Mouse (Mus musculus): ENCODE measurements around the gene Ppp1r26. TPM values are rescaled to one million over a fixed set of nuclear protein-coding genes. Genes with fewer than 3 reads are reported as not detected.

Ppp1r26 gene
- total and polyA plus RNA-seq, 2 experiments from 2014 or later = 2.0 to 4.4 TPM

DNA sequence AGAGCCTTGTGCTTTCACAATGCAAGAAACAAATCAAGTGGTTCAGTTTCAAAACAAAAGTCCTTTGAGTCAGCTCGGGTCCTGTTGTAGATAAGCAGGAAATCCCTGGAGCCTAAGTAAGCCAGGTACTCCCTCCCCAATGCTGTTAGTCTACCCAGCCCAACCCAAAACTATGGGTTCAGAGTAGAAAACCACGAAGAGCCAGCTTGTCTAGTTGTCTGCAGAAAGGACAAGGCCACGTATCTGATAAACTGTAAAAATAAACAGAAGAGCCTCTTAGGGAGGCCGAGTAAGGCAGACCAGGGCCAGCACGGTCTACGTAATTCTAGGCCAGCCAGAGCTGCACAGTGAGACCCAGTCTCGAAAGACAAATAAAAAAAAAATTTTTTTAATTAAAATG is 38.8 kb upstream of the Ppp1r26 start:
- no peak overlapping the region for H3K4me3 ChIP-seq (ENCODE audit: low read depth, low read length)
- no peak overlapping the region for H3K4me2 ChIP-seq (ENCODE audit: low read depth, low read length)
- H3K9ac ChIP-seq (replicated peaks; ENCODE audit: low read depth, low read length) = no peak overlapping the region
- no peak for TF ChIP-seq CTCF (IDR thresholded peaks at IDR 0.05; ENCODE audit: low read depth)
- no peak for TF ChIP-seq EP300 (IDR thresholded peaks at IDR 0.05; ENCODE audit: low read depth)
- H3K9me3 ChIP-seq (replicated peaks; ENCODE audit: control insufficient read depth, low read length) = no peaks in the 10 kb centered on the region
- H3K27me3 ChIP-seq (ENCODE audit: control insufficient read depth, insufficient read depth, low read length) = no peaks in the 10 kb centered on the region; the same call in 1 of the 2 replicates
- no peak for DNase-seq (ENCODE audit: low spot score)
- 0 out of 2 replicates have a peak, but pooled peaks cover 3% of the 10 kb centered on the region for H3K4me1 ChIP-seq (ENCODE audit: control insufficient read depth, insufficient read depth)
- ATAC-seq (ENCODE audit: insufficient read depth, low read depth) = no peak
- H3K27ac ChIP-seq (ENCODE audit: low read depth) = no peak overlapping the region
- WGBS = 29% methylated on average over 7 of the region's 7 CpGs
- H3K36me3 ChIP-seq (replicated peaks; ENCODE audit: control insufficient read depth, insufficient read depth, low read length) = no peaks in the 10 kb centered on the region

DNA sequence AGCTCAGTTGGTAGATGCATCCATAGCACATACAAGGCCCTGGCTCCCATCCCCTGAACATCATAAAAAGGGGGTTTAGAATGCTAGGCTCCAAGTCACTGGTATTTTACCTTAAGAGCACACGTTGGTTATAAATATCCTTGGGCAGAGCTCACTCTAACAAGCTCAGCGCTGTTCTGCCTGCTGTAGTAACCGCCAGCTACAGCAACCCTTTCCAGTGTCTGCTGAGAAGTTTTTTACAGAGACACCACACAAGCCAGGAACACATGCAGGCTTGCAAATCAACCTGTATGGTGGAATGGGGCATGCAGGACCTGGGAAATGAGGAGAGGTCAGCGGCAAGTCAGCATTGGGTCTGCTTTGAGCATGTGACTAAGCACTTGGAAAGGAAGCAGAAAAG is 37.5 kb upstream of the Ppp1r26 start:
- H3K4me1 ChIP-seq (ENCODE audit: control insufficient read depth, insufficient read depth) = peaks cover 8% of the 10 kb centered on the region
- no peak overlapping the region for H3K4me3 ChIP-seq (ENCODE audit: low read depth, low read length)
- H3K9me3 ChIP-seq (replicated peaks; ENCODE audit: control insufficient read depth, low read length) = no peaks in the 10 kb centered on the region
- 54% methylated on average over 4 of the region's 4 CpGs for WGBS
- TF ChIP-seq EP300 (IDR thresholded peaks at IDR 0.05; ENCODE audit: low read depth) (no peak), CTCF (IDR thresholded peaks at IDR 0.05; ENCODE audit: low read depth) (no peak)
- H3K27ac ChIP-seq (ENCODE audit: low read depth) = no peak overlapping the region
- no peaks in the 10 kb centered on the region for H3K36me3 ChIP-seq (replicated peaks; ENCODE audit: control insufficient read depth, insufficient read depth, low read length)
- ATAC-seq (ENCODE audit: insufficient read depth, low read depth) = no peak
- H3K27me3 ChIP-seq (ENCODE audit: control insufficient read depth, insufficient read depth, low read length) = no peaks in the 10 kb centered on the region; the same call in 1 of the 2 replicates
- DNase-seq (ENCODE audit: low spot score) = no peak
- no peak overlapping the region for H3K4me2 ChIP-seq (ENCODE audit: low read depth, low read length)
- H3K9ac ChIP-seq (replicated peaks; ENCODE audit: low read depth, low read length) = no peak overlapping the region

DNA sequence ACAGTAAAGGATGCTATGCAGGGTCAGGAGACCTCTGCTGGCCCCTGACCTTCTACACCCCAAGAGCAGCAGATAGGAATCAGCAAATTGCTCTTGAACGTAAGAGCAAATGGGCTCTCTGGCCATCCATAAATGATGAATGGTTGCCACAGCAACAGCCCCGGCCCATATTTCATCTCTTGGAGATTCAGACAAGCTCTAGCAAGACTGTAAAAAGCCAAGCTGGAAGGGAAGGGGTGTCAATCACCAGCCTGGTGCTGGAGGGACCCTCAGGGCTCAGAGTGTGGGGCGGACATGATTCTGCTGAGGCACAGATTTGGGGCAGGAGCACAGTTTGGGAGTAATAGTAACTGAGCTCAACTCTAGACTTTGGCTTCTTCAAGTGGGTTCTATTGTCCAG is 37.0 kb upstream of the Ppp1r26 start:
- WGBS = 82% methylated on average over 3 of the region's 3 CpGs
- Histone ChIP-seq H3K4me2 (ENCODE audit: low read depth, low read length) (no peak overlapping the region), H3K27ac (ENCODE audit: low read depth) (no peak overlapping the region), H3K4me3 (ENCODE audit: low read depth, low read length) (no peak overlapping the region), H3K9me3 (replicated peaks; ENCODE audit: control insufficient read depth, low read length) (no peaks in the 10 kb centered on the region), H3K27me3 (ENCODE audit: control insufficient read depth, insufficient read depth, low read length) (no peaks in the 10 kb centered on the region; the same call in 1 of the 2 replicates), H3K36me3 (replicated peaks; ENCODE audit: control insufficient read depth, insufficient read depth, low read length) (no peaks in the 10 kb centered on the region), H3K4me1 (ENCODE audit: control insufficient read depth, insufficient read depth) (peaks cover 12% of the 10 kb centered on the region), H3K9ac (replicated peaks; ENCODE audit: low read depth, low read length) (no peak overlapping the region)
- ATAC-seq (ENCODE audit: insufficient read depth, low read depth) (no peak), DNase-seq (ENCODE audit: low spot score) (no peak)
- TF ChIP-seq CTCF (IDR thresholded peaks at IDR 0.05; ENCODE audit: low read depth) = no peak
- TF ChIP-seq EP300 (IDR thresholded peaks at IDR 0.05; ENCODE audit: low read depth) = no peak

DNA sequence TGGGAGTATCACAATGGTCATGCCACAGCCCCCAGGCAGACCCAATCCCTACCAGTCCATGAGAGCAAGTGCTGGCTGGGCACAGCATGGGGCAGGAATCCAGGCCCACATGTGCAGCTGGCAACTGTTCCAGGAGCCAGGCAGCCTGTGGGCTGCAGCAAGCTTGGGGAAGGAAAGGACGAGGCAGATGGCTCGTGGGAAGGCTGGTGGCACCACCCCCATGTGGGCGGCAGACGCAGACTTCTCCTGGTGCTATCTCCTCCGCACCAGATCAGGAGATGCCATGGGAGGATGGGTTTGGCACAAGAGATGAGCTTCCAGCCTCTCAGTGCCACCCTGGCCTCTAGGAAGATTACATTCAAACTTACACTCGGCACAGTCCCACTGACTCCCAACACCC is 33.7 kb upstream of the Ppp1r26 start:
- DNase-seq (ENCODE audit: low spot score) = no peak
- Histone ChIP-seq H3K4me1 (ENCODE audit: control insufficient read depth, insufficient read depth) (peaks cover 23% of the 10 kb centered on the region), H3K27ac (ENCODE audit: low read depth) (no peak overlapping the region), H3K9ac (replicated peaks; ENCODE audit: low read depth, low read length) (no peak overlapping the region), H3K4me2 (ENCODE audit: low read depth, low read length) (no peak overlapping the region), H3K4me3 (ENCODE audit: low read depth, low read length) (no peak overlapping the region), H3K9me3 (replicated peaks; ENCODE audit: control insufficient read depth, low read length) (no peaks in the 10 kb centered on the region), H3K36me3 (replicated peaks; ENCODE audit: control insufficient read depth, insufficient read depth, low read length) (no peaks in the 10 kb centered on the region), H3K27me3 (ENCODE audit: control insufficient read depth, insufficient read depth, low read length) (no peaks in the 10 kb centered on the region; the same call in 1 of the 2 replicates)
- WGBS = 66% methylated on average over 6 of the region's 6 CpGs
- no peak for TF ChIP-seq CTCF (IDR thresholded peaks at IDR 0.05; ENCODE audit: low read depth)
- no peak for TF ChIP-seq EP300 (IDR thresholded peaks at IDR 0.05; ENCODE audit: low read depth)
- ATAC-seq (ENCODE audit: insufficient read depth, low read depth) = no peak

DNA sequence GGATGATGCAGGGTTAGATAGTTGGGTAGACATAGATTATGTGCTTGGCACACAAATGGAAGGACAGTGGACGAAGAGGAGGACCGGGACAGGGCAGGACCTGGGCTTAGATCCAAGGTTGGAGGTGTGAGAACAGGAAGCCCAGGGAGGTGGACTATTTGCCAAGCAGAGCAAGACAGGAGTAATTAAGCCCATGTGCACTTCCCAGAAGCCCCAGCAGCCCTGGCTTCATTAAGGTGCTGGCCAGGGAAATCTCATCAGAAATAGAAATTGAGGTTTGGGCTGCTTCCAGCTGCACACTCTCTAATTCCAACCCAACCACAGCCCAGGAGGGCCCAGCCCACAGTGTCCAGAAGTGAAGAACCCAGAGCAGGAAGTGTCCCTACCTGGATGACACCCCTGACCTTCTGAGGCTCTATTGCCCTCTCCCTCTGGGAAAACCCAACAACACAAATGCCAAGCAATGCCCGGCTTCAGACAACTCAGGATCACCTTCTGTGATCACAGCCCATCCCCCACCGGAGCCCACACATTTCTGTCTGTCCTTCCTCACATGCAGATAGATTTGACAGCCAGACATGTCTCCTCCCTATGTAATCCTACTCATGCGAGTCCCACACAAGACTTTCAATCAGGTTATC is 32.4 kb upstream of the Ppp1r26 start:
- peaks cover 21% of the 10 kb centered on the region for H3K4me1 ChIP-seq (ENCODE audit: control insufficient read depth, insufficient read depth)
- no peak for TF ChIP-seq EP300 (IDR thresholded peaks at IDR 0.05; ENCODE audit: low read depth)
- TF ChIP-seq CTCF (IDR thresholded peaks at IDR 0.05; ENCODE audit: low read depth) = no peak
- H3K4me3 ChIP-seq (ENCODE audit: low read depth, low read length) = no peak overlapping the region

GRCm38 (mm10) chr2:28414757-28415137 is 31.9 kb upstream of the Ppp1r26 start:
- Histone ChIP-seq H3K27me3 (ENCODE audit: control insufficient read depth, insufficient read depth, low read length) (peaks cover 12% of the 10 kb centered on the region), H3K9ac (replicated peaks; ENCODE audit: low read depth, low read length) (no peak overlapping the region), H3K4me1 (ENCODE audit: control insufficient read depth, insufficient read depth) (peaks cover 21% of the 10 kb centered on the region), H3K27ac (ENCODE audit: low read depth) (no peak overlapping the region), H3K4me2 (ENCODE audit: low read depth, low read length) (no peak overlapping the region), H3K9me3 (replicated peaks; ENCODE audit: control insufficient read depth, low read length) (no peaks in the 10 kb centered on the region), H3K36me3 (replicated peaks; ENCODE audit: control insufficient read depth, insufficient read depth, low read length) (no peaks in the 10 kb centered on the region), H3K4me3 (ENCODE audit: low read depth, low read length) (no peak overlapping the region)
- ATAC-seq (ENCODE audit: insufficient read depth, low read depth) (no peak), DNase-seq (ENCODE audit: low spot score) (no peak)
- 89% methylated on average over 5 of the region's 5 CpGs for WGBS
- TF ChIP-seq EP300 (IDR thresholded peaks at IDR 0.05; ENCODE audit: low read depth) (no peak), CTCF (IDR thresholded peaks at IDR 0.05; ENCODE audit: low read depth) (no peak)

More for the DNA sequence above, 32.4 kb upstream of the Ppp1r26 start:
- H3K4me2 ChIP-seq (ENCODE audit: low read depth, low read length) = no peak overlapping the region
- no peak overlapping the region for H3K27ac ChIP-seq (ENCODE audit: low read depth)
- ATAC-seq (ENCODE audit: insufficient read depth, low read depth) (no peak), DNase-seq (ENCODE audit: low spot score) (no peak)
- no peaks in the 10 kb centered on the region for H3K36me3 ChIP-seq (replicated peaks; ENCODE audit: control insufficient read depth, insufficient read depth, low read length)
- WGBS = 85% methylated on average over 5 of the region's 5 CpGs
- H3K9ac ChIP-seq (replicated peaks; ENCODE audit: low read depth, low read length) = no peak overlapping the region
- peaks cover 11% of the 10 kb centered on the region for H3K27me3 ChIP-seq (ENCODE audit: control insufficient read depth, insufficient read depth, low read length)
- no peaks in the 10 kb centered on the region for H3K9me3 ChIP-seq (replicated peaks; ENCODE audit: control insufficient read depth, low read length)

Measured in heart, postnatal 0 days (tissue).